Comparison of ENCODE assay signal across 8 mouse cellular contexts in the genomic region with DNA sequence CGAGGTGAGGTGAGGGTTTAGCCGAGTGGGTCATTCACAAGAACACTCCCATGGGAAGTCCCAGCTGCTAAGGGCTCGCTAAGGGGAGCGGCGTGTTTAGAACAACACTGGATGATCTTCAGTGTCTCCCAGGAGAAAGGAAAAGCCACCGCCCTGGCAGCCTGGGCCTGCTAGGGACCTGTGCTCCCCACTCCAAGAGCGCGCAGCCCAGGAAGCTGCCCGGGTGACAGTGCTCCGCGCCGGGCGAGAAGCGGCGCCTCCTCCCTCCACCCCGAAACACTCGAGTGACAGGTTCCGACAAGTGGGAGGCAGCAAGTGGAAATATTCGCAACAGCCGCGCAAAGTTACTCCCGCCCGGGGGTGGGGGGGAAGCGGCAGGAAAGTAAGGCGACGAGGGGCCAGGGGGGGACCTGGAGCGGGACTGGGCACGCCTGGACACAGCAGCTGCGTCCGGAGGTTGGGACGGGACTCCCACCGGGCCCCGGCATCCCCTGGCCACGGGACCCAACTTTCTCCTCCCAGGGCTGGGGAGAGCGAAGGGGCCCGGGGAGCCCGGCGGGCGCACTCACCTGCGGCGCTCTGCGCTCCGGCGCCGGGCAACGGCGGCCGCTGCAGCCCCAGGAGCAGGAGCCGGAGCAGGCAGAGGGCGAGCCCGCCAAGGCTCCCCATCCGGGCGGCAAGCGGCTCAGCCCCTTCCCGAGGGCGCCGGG. TPM values are rescaled to one million over a fixed set of nuclear protein-coding genes. Genes with fewer than 3 reads are reported as not detected.
A peak's percentile ranks its signal among the peaks of the same experiment; 100 is the strongest.
DNase-seq lines count a peak whose midpoint lies in the region; ATAC-seq and TF ChIP-seq lines count a peak whose summit lies in the region.

No protein-coding gene starts in this region.

- DNase-seq in layer of hippocampus, adult 2 months (ENCODE audit: low spot score in 2 of 2), result peak in 1 of 2 experiments; percentile 13
- no peak for DNase-seq in layer of hippocampus, postnatal 36 days
- DNase-seq in heart, postnatal 10 days, result peak; percentile 4 to 6
- DNase-seq in liver, embryonic 13.5 days, result no peak
- DNase-seq in right cerebral cortex, postnatal 25 days, result peak; percentile 45
- DNase-seq in thymus, postnatal 4 days, result no peak
- no peak for DNase-seq in gastrocnemius, postnatal 25 days

- H3K27me3 ChIP-seq in embryonic facial prominence, embryonic 13.5 days, result peaks cover 87% of the 10 kb centered on the region
- peaks cover 63% of the 10 kb centered on the region for H3K27me3 ChIP-seq in liver, embryonic 13.5 days

- TF ChIP-seq CTCF in layer of hippocampus, adult 2 months (conservative IDR thresholded peaks at IDR 0.05), result no peak

- peak overlapping the region; percentile 46; the same call in 1 of the 2 replicates for H3K27ac ChIP-seq in layer of hippocampus, adult 2 months
- H3K27ac ChIP-seq in embryonic facial prominence, embryonic 13.5 days, result no peak overlapping the region
- H3K27ac ChIP-seq in liver, embryonic 13.5 days, result no peak overlapping the region

- H3K36me3 ChIP-seq in embryonic facial prominence, embryonic 13.5 days, result no peaks in the 10 kb centered on the region
- H3K36me3 ChIP-seq in liver, embryonic 13.5 days, result no peaks in the 10 kb centered on the region

- H3K9me3 ChIP-seq in embryonic facial prominence, embryonic 13.5 days, result no peaks in the 10 kb centered on the region
- no peaks in the 10 kb centered on the region for H3K9me3 ChIP-seq in liver, embryonic 13.5 days (replicated peaks)

- no peak for ATAC-seq in embryonic facial prominence, embryonic 13.5 days (ENCODE audit: insufficient number of reproducible peaks, insufficient read depth, low FRiP score, low TSS enrichment, low read depth)
- ATAC-seq in liver, embryonic 13.5 days (ENCODE audit: low read depth), result no peak

- under 1% methylated on average over 44 of the region's 57 CpGs for WGBS in embryonic facial prominence, embryonic 13.5 days
- 2% methylated on average over 40 of the region's 57 CpGs for WGBS in liver, embryonic 13.5 days (ENCODE audit: insufficient replicate concordance)

- H3K4me3 ChIP-seq in layer of hippocampus, adult 2 months, result peak overlapping the region; percentile 57
- peak overlapping the region; percentile 56 for H3K4me3 ChIP-seq in embryonic facial prominence, embryonic 13.5 days
- H3K4me3 ChIP-seq in liver, embryonic 13.5 days (replicated peaks), result peak overlapping the region; percentile 44

- peak overlapping the region; percentile 67 for H3K9ac ChIP-seq in embryonic facial prominence, embryonic 13.5 days
- no peak overlapping the region for H3K9ac ChIP-seq in liver, embryonic 13.5 days

- H3K4me2 ChIP-seq in embryonic facial prominence, embryonic 13.5 days, result peak overlapping the region; percentile 97
- peak overlapping the region; percentile 59 for H3K4me2 ChIP-seq in liver, embryonic 13.5 days

- intact Hi-C loops in heart, postnatal 10 days (cut with DNase I), result no loop called here

- peaks cover 25% of the 10 kb centered on the region for H3K4me1 ChIP-seq in embryonic facial prominence, embryonic 13.5 days
- H3K4me1 ChIP-seq in liver, embryonic 13.5 days (replicated peaks), result no peaks in the 10 kb centered on the region

RNA-seq across cellular contexts. Expression of gene Ptprt, which starts 0.6 kb away (rescaled TPM):
- total RNA-seq in layer of hippocampus, adult 2 months (2021), result 10 to 100 TPM; 49.0 to 49.5 TPM
- 10 to 100 TPM; 45.6 to 51.9 TPM for total RNA-seq in layer of hippocampus, postnatal 36 days (2021)
- 0.93 and 1.3 TPM in 2 replicates for polyA plus RNA-seq in embryonic facial prominence, embryonic 13.5 days (2015; fragmentation: Nextera tagmentation; extraction: Ambion mirVana)
- under 1 TPM; 0.25 to 0.67 TPM for total RNA-seq in heart, postnatal 10 days (2021)
- 0.01 and 0.12 TPM in 2 replicates for polyA plus RNA-seq in liver, embryonic 13.5 days (2015; fragmentation: Nextera tagmentation; extraction: Ambion mirVana)
- total RNA-seq in gastrocnemius, postnatal 25 days (2021), result under 1 TPM; 0.46 to 0.59 TPM

Comparison
In these comparisons a context has a peak if more than half of its experiments do, and no peak if none do; other contexts are left out.
1. DNase-seq: peak in heart, postnatal 10 days (2 of 2) and right cerebral cortex, postnatal 25 days (single experiment); none in layer of hippocampus, postnatal 36 days (0 of 2), liver, embryonic 13.5 days (single experiment), thymus, postnatal 4 days (single experiment) and gastrocnemius, postnatal 25 days (single experiment).
2. RNA of gene Ptprt, which starts 0.6 kb away (total RNA-seq): 45.6 to 51.9 TPM in layer of hippocampus, postnatal 36 days and 49.0 to 49.5 TPM in layer of hippocampus, adult 2 months; 0.25 to 0.67 TPM in heart, postnatal 10 days and 0.46 to 0.59 TPM in gastrocnemius, postnatal 25 days; every median in the first group is over 10 times any median in the second.
3. Peak in every context shown above with its lines, with median percentiles within 50 percentile points of each other: H3K4me3 ChIP-seq.